Mouse (Mus musculus): ENCODE data around the gene Enox1. TPM values are rescaled to one million over a fixed set of nuclear protein-coding genes. Genes with fewer than 3 reads are reported as not detected.

The Enox1 gene
- polyA plus RNA-seq, 1 experiment: 0.28 TPM

GRCm38 (mm10) chr14:77504458-77505135, 348.0 kb downstream of the Enox1 start:
- DNase-seq: no peak
- H3K4me1 ChIP-seq (ENCODE audit: control insufficient read depth, insufficient read depth, low read length): no peaks in the 10 kb centered on the region
- WGBS: 70% methylated on average over 12 of the region's 12 CpGs
- H3K4me3 ChIP-seq (replicated peaks; ENCODE audit: extremely low read depth, low read depth, low read length): no peak overlapping the region
- TF ChIP-seq POLR2A (IDR thresholded peaks at IDR 0.05; ENCODE audit: borderline replicate concordance, extremely low read depth, low read depth, low read length) (no peak), CTCF (IDR thresholded peaks at IDR 0.05; ENCODE audit: insufficient read depth, low read length) (no peak)

- H3K4me1 ChIP-seq (ENCODE audit: control insufficient read depth, insufficient read depth, low read length): no peaks in the 10 kb centered on the region
- 67% methylated on average over 9 of the region's 9 CpGs for WGBS
- no peak for TF ChIP-seq CTCF (IDR thresholded peaks at IDR 0.05; ENCODE audit: insufficient read depth, low read length)
- TF ChIP-seq POLR2A (IDR thresholded peaks at IDR 0.05; ENCODE audit: borderline replicate concordance, extremely low read depth, low read depth, low read length): no peak
- DNase-seq: no peak
- no peak overlapping the region for H3K4me3 ChIP-seq (replicated peaks; ENCODE audit: extremely low read depth, low read depth, low read length)
Measured at GRCm38 (mm10) chr14:77506341-77506740, 349.8 kb downstream of the Enox1 start.

GRCm38 (mm10) chr14:77508036-77508435, 351.5 kb downstream of the Enox1 start:
- H3K4me1 ChIP-seq (ENCODE audit: control insufficient read depth, insufficient read depth, low read length): no peaks in the 10 kb centered on the region
- H3K4me3 ChIP-seq (replicated peaks; ENCODE audit: extremely low read depth, low read depth, low read length): no peak overlapping the region
- no peak for TF ChIP-seq CTCF (IDR thresholded peaks at IDR 0.05; ENCODE audit: insufficient read depth, low read length)
- TF ChIP-seq POLR2A (IDR thresholded peaks at IDR 0.05; ENCODE audit: borderline replicate concordance, extremely low read depth, low read depth, low read length): no peak
- DNase-seq: no peak
- WGBS: 63% methylated on average over 12 of the region's 12 CpGs

GRCm38 (mm10) chr14:77509042-77509441, 352.5 kb downstream of the Enox1 start:
- 74% methylated on average over 6 of the region's 6 CpGs for WGBS
- no peak for DNase-seq
- H3K4me1 ChIP-seq (ENCODE audit: control insufficient read depth, insufficient read depth, low read length): no peaks in the 10 kb centered on the region
- no peak for TF ChIP-seq POLR2A (IDR thresholded peaks at IDR 0.05; ENCODE audit: borderline replicate concordance, extremely low read depth, low read depth, low read length)
- no peak for TF ChIP-seq CTCF (IDR thresholded peaks at IDR 0.05; ENCODE audit: insufficient read depth, low read length)
- no peak overlapping the region for H3K4me3 ChIP-seq (replicated peaks; ENCODE audit: extremely low read depth, low read depth, low read length)

GRCm38 (mm10) chr14:77509924-77510323, 353.4 kb downstream of the Enox1 start:
- Histone ChIP-seq H3K4me1 (ENCODE audit: control insufficient read depth, insufficient read depth, low read length) (no peaks in the 10 kb centered on the region), H3K4me3 (replicated peaks; ENCODE audit: extremely low read depth, low read depth, low read length) (no peak overlapping the region)
- TF ChIP-seq POLR2A (IDR thresholded peaks at IDR 0.05; ENCODE audit: borderline replicate concordance, extremely low read depth, low read depth, low read length) (no peak), CTCF (IDR thresholded peaks at IDR 0.05; ENCODE audit: insufficient read depth, low read length) (no peak)
- DNase-seq: no peak
- WGBS: 71% methylated on average over 3 of the region's 3 CpGs

GRCm38 (mm10) chr14:77511137-77511870, 354.7 kb downstream of the Enox1 start:
- 71% methylated on average over 7 of the region's 7 CpGs for WGBS
- H3K4me1 ChIP-seq (ENCODE audit: control insufficient read depth, insufficient read depth, low read length): no peaks in the 10 kb centered on the region
- no peak for DNase-seq
- no peak overlapping the region for H3K4me3 ChIP-seq (replicated peaks; ENCODE audit: extremely low read depth, low read depth, low read length)
- TF ChIP-seq POLR2A (IDR thresholded peaks at IDR 0.05; ENCODE audit: borderline replicate concordance, extremely low read depth, low read depth, low read length): no peak
- TF ChIP-seq CTCF (IDR thresholded peaks at IDR 0.05; ENCODE audit: insufficient read depth, low read length): no peak

- Histone ChIP-seq H3K4me1 (ENCODE audit: control insufficient read depth, insufficient read depth, low read length) (no peaks in the 10 kb centered on the region), H3K4me3 (replicated peaks; ENCODE audit: extremely low read depth, low read depth, low read length) (no peak overlapping the region)
- TF ChIP-seq POLR2A (IDR thresholded peaks at IDR 0.05; ENCODE audit: borderline replicate concordance, extremely low read depth, low read depth, low read length): no peak
- TF ChIP-seq CTCF (IDR thresholded peaks at IDR 0.05; ENCODE audit: insufficient read depth, low read length): no peak
- DNase-seq: no peak
- 83% methylated on average over 4 of the region's 4 CpGs for WGBS
Measured at GRCm38 (mm10) chr14:77518017-77518416, 361.5 kb downstream of the Enox1 start.

- no peak overlapping the region for H3K4me3 ChIP-seq (replicated peaks; ENCODE audit: extremely low read depth, low read depth, low read length)
- H3K4me1 ChIP-seq (ENCODE audit: control insufficient read depth, insufficient read depth, low read length): no peaks in the 10 kb centered on the region
- no peak for TF ChIP-seq CTCF (IDR thresholded peaks at IDR 0.05; ENCODE audit: insufficient read depth, low read length)
- no peak for TF ChIP-seq POLR2A (IDR thresholded peaks at IDR 0.05; ENCODE audit: borderline replicate concordance, extremely low read depth, low read depth, low read length)
- WGBS: 45% methylated on average over 7 of the region's 7 CpGs
- DNase-seq: no peak
Measured at GRCm38 (mm10) chr14:77518941-77519695, 362.6 kb downstream of the Enox1 start.

- WGBS: 82% methylated on average over 1 of the region's 1 CpGs
- TF ChIP-seq POLR2A (IDR thresholded peaks at IDR 0.05; ENCODE audit: borderline replicate concordance, extremely low read depth, low read depth, low read length) (no peak), CTCF (IDR thresholded peaks at IDR 0.05; ENCODE audit: insufficient read depth, low read length) (no peak)
- DNase-seq: no peak
Measured at GRCm38 (mm10) chr14:77519701-77520100, 363.1 kb downstream of the Enox1 start.

More at GRCm38 (mm10) chr14:77519701-77520100, 363.1 kb downstream of the Enox1 start:
- H3K4me3 ChIP-seq (replicated peaks; ENCODE audit: extremely low read depth, low read depth, low read length): no peak overlapping the region
- no peaks in the 10 kb centered on the region for H3K4me1 ChIP-seq (ENCODE audit: control insufficient read depth, insufficient read depth, low read length)
